Mouse (Mus musculus): ENCODE measurements around the gene Minos1.

DNA sequence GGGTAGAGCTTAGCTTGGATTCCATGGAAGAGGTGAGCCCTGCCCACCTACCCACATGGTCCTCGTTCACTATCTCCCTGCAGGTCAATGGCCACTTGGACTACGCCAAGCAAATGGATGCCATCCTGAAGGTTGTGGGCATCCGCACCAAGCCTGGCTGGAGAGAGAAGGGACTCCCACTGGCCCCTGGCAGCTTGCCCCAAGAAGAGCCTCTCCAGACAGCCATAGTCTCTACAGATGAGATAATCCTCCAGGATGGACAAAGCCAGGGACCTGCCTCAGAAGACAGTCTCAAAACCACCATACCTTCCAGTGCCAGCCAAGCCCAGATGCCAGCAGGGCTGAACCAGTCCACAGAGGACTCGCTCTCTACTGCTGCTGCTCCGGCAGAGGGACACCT lies 72.9 kb downstream of the Minos1 start:
- TF ChIP-seq CTCF (IDR thresholded peaks at IDR 0.05; ENCODE audit: extremely low read depth, insufficient read depth, low read length): no peak
- no peak for TF ChIP-seq POLR2A (IDR thresholded peaks at IDR 0.05; ENCODE audit: extremely low read depth, insufficient read depth, low read length)
